Mouse (Mus musculus): ENCODE measurements around the gene Cep128. TPM values are rescaled to one million over a fixed set of nuclear protein-coding genes. Genes with fewer than 3 reads are reported as not detected.
"Not testable (repeated sequence)": the region's sequence is repeated elsewhere in the genome, so short reads cannot be mapped to it uniquely, and the experiment has no call there.

Gene Cep128
- polyA plus RNA-seq, 1 experiment from 2014 or later: 5.2 TPM

- H3K4me2 ChIP-seq (ENCODE audit: low read length); H3K9me3 ChIP-seq (ENCODE audit: control insufficient read depth, low read length); H3K36me3 ChIP-seq (ENCODE audit: control insufficient read depth, insufficient read depth, low read length); H3K4me3 ChIP-seq (replicated peaks; ENCODE audit: low read depth, low read length); H3K9ac ChIP-seq (replicated peaks; ENCODE audit: low read length); ATAC-seq (ENCODE audit: low FRiP score, low TSS enrichment); H3K4me1 ChIP-seq (ENCODE audit: control insufficient read depth, insufficient read depth, low read length); H3K27ac ChIP-seq (replicated peaks; ENCODE audit: low read depth, low read length); DNase-seq; H3K27me3 ChIP-seq (ENCODE audit: control insufficient read depth, insufficient read depth, low read length): not testable (repeated sequence)
- 91% methylated on average over 9 of the region's 9 CpGs for WGBS
These were observed 407.8 kb downstream of the Cep128 start for GRCm38 (mm10) chr12:90976406-90976805.

- Histone ChIP-seq H3K4me2 (ENCODE audit: low read length) (no peak overlapping the region), H3K27me3 (ENCODE audit: control insufficient read depth, insufficient read depth, low read length) (no peaks in the 10 kb centered on the region), H3K9me3 (ENCODE audit: control insufficient read depth, low read length) (no peaks in the 10 kb centered on the region), H3K27ac (replicated peaks; ENCODE audit: low read depth, low read length) (no peak overlapping the region), H3K36me3 (ENCODE audit: control insufficient read depth, insufficient read depth, low read length) (no peaks in the 10 kb centered on the region), H3K4me3 (replicated peaks; ENCODE audit: low read depth, low read length) (no peak overlapping the region), H3K4me1 (ENCODE audit: control insufficient read depth, insufficient read depth, low read length) (no peaks in the 10 kb centered on the region), H3K9ac (replicated peaks; ENCODE audit: low read length) (no peak overlapping the region)
- no peak for ATAC-seq (ENCODE audit: low FRiP score, low TSS enrichment)
- DNase-seq: no peak
- WGBS: 42% methylated on average over 2 of the region's 2 CpGs
These were observed 408.8 kb downstream of the Cep128 start for GRCm38 (mm10) chr12:90975429-90975828.

- Histone ChIP-seq H3K4me2 (ENCODE audit: low read length) (no peak overlapping the region), H3K9me3 (ENCODE audit: control insufficient read depth, low read length) (no peaks in the 10 kb centered on the region), H3K4me3 (replicated peaks; ENCODE audit: low read depth, low read length) (no peak overlapping the region), H3K4me1 (ENCODE audit: control insufficient read depth, insufficient read depth, low read length) (no peaks in the 10 kb centered on the region), H3K36me3 (ENCODE audit: control insufficient read depth, insufficient read depth, low read length) (no peaks in the 10 kb centered on the region), H3K27ac (replicated peaks; ENCODE audit: low read depth, low read length) (no peak overlapping the region), H3K27me3 (ENCODE audit: control insufficient read depth, insufficient read depth, low read length) (no peaks in the 10 kb centered on the region), H3K9ac (replicated peaks; ENCODE audit: low read length) (no peak overlapping the region)
- 94% methylated on average over 3 of the region's 3 CpGs for WGBS
- ATAC-seq (ENCODE audit: low FRiP score, low TSS enrichment): no peak
- no peak for DNase-seq
These were observed 413.1 kb downstream of the Cep128 start for GRCm38 (mm10) chr12:90971156-90971555.

GRCm38 (mm10) chr12:90961386-90962017 lies 422.7 kb downstream of the Cep128 start:
- no peaks in the 10 kb centered on the region for H3K4me1 ChIP-seq (ENCODE audit: control insufficient read depth, insufficient read depth, low read length)
- no peak for ATAC-seq (ENCODE audit: low FRiP score, low TSS enrichment)
- no peak overlapping the region for H3K4me3 ChIP-seq (replicated peaks; ENCODE audit: low read depth, low read length)
- H3K27me3 ChIP-seq (ENCODE audit: control insufficient read depth, insufficient read depth, low read length): no peaks in the 10 kb centered on the region
- no peak overlapping the region for H3K9ac ChIP-seq (replicated peaks; ENCODE audit: low read length)
- WGBS: 90% methylated on average over 5 of the region's 5 CpGs
- no peak for DNase-seq
- H3K9me3 ChIP-seq (ENCODE audit: control insufficient read depth, low read length): no peaks in the 10 kb centered on the region
- no peak overlapping the region for H3K27ac ChIP-seq (replicated peaks; ENCODE audit: low read depth, low read length)
- H3K36me3 ChIP-seq (ENCODE audit: control insufficient read depth, insufficient read depth, low read length): no peaks in the 10 kb centered on the region
- no peak overlapping the region for H3K4me2 ChIP-seq (ENCODE audit: low read length)

GRCm38 (mm10) chr12:90954740-90955473 lies 429.3 kb downstream of the Cep128 start:
- WGBS: 73% methylated on average over 7 of the region's 7 CpGs
- Histone ChIP-seq H3K4me2 (ENCODE audit: low read length) (no peak overlapping the region), H3K36me3 (ENCODE audit: control insufficient read depth, insufficient read depth, low read length) (no peaks in the 10 kb centered on the region), H3K27me3 (ENCODE audit: control insufficient read depth, insufficient read depth, low read length) (no peaks in the 10 kb centered on the region), H3K9me3 (ENCODE audit: control insufficient read depth, low read length) (no peaks in the 10 kb centered on the region), H3K4me1 (ENCODE audit: control insufficient read depth, insufficient read depth, low read length) (no peaks in the 10 kb centered on the region), H3K4me3 (replicated peaks; ENCODE audit: low read depth, low read length) (no peak overlapping the region), H3K9ac (replicated peaks; ENCODE audit: low read length) (no peak overlapping the region), H3K27ac (replicated peaks; ENCODE audit: low read depth, low read length) (no peak overlapping the region)
- no peak for ATAC-seq (ENCODE audit: low FRiP score, low TSS enrichment)
- no peak for DNase-seq

Small RNA genes within 50 kb of the gene (microRNA-seq; reads per million reads assigned to microRNA genes)
- not detected for gene Gm44370

Other genes with a start within 250 kb of the Cep128 start
- gene Tshr, start 154 bp upstream of the Cep128 start, polyA plus RNA-seq (2014; fragmentation: Nextera tagmentation; extraction: Ambion mirVana): 0.16 and 0.24 TPM in 2 replicates
- gene Gtf2a1, start 206.1 kb upstream of the Cep128 start, polyA plus RNA-seq (2014; fragmentation: Nextera tagmentation; extraction: Ambion mirVana): 64.6 and 68.9 TPM in 2 replicates